Mouse (Mus musculus) E14TG2a.4 (cell line): ENCODE measurements at regions not wholly inside any gene's neighbourhood (a gene's known extent, or its start where the extent isn't known, plus 50 kb on each side); places are given as distances from the start of the nearest gene placed in this dataset.

Experiments
- CTCF ChIP-seq: conservative IDR thresholded peaks from 2 replicates; pipeline ENCODE4 v1.5.1; 2014; ENCODE audit warnings: low read length
- NANOG ChIP-seq: IDR thresholded peaks from 2 replicates; pipeline ENCODE4 v1.6.1; 2014; ENCODE audit warnings: borderline replicate concordance, low read length, mixed read lengths
- POU5F1 ChIP-seq: IDR thresholded peaks from 2 replicates; pipeline ENCODE4 v1.6.1; 2014; ENCODE audit warnings: low read length, borderline replicate concordance

GRCm38 (mm10) chr13:112101421-112101756 is 186.9 kb upstream of the Ankrd55 start:
- no peak for TF ChIP-seq NANOG
- TF ChIP-seq CTCF = no peak
- no peak for TF ChIP-seq POU5F1
